Mouse (Mus musculus): Measurements from ENCODE around the gene Igf2. TPM values are rescaled to one million over a fixed set of nuclear protein-coding genes. Genes with fewer than 3 reads are reported as not detected.

The Igf2 gene
- polyA plus RNA-seq, 2 experiments, result 1,504 to 4,240 TPM

- no peaks in the 10 kb centered on the region for H3K9me3 ChIP-seq (ENCODE audit: control insufficient read depth, low read length)
- DNase-seq (ENCODE audit: low spot score) (peak; percentile 87), ATAC-seq (ENCODE audit: low FRiP score, low read depth) (peak; percentile 55)
- TF ChIP-seq POLR2A (IDR thresholded peaks at IDR 0.05; ENCODE audit: borderline replicate concordance, extremely low read depth, insufficient read depth, insufficient read length), result no peak
- peak overlapping the region; percentile 67 for H3K4me2 ChIP-seq (replicated peaks; ENCODE audit: low read depth, low read length, severe bottlenecking)
- peaks cover 70% of the 10 kb centered on the region for H3K27me3 ChIP-seq (ENCODE audit: control insufficient read depth, insufficient read depth, low read length)
- peak overlapping the region; percentile 71 for H3K4me3 ChIP-seq (replicated peaks; ENCODE audit: low read length)
- H3K36me3 ChIP-seq (ENCODE audit: control insufficient read depth, insufficient read depth, low read length), result peaks cover 44% of the 10 kb centered on the region
- peak overlapping the region; percentile 96 for H3K9ac ChIP-seq (ENCODE audit: low read depth, low read length, severe bottlenecking)
- 4% methylated on average over 8 of the region's 9 CpGs for WGBS
- no peaks in the 10 kb centered on the region for H3K4me1 ChIP-seq (ENCODE audit: control insufficient read depth, insufficient read depth, low read length)
- peak overlapping the region; percentile 96 for H3K27ac ChIP-seq (replicated peaks; ENCODE audit: low read depth, low read length)
Measured at GRCm38 (mm10) chr7:142657341-142657791, 9.2 kb downstream of the Igf2 start.

- ATAC-seq (ENCODE audit: low FRiP score, low read depth) (peak; percentile 5; the same call in 1 of the 2 replicates), DNase-seq (ENCODE audit: low spot score) (peak; percentile 77)
- H3K4me3 ChIP-seq (replicated peaks; ENCODE audit: low read length), result peak overlapping the region; percentile 71
- WGBS, result 28% methylated on average over 3 of the region's 4 CpGs
- H3K27me3 ChIP-seq (ENCODE audit: control insufficient read depth, insufficient read depth, low read length), result peaks cover 59% of the 10 kb centered on the region
- peaks cover 57% of the 10 kb centered on the region for H3K36me3 ChIP-seq (ENCODE audit: control insufficient read depth, insufficient read depth, low read length)
- H3K4me2 ChIP-seq (replicated peaks; ENCODE audit: low read depth, low read length, severe bottlenecking), result peak overlapping the region; percentile 67
- H3K9ac ChIP-seq (ENCODE audit: low read depth, low read length, severe bottlenecking), result peak overlapping the region; percentile 96
- no peaks in the 10 kb centered on the region for H3K9me3 ChIP-seq (ENCODE audit: control insufficient read depth, low read length)
- peak overlapping the region; percentile 72; the same call in 1 of the 2 replicates for H3K27ac ChIP-seq (replicated peaks; ENCODE audit: low read depth, low read length)
- no peak for TF ChIP-seq POLR2A (IDR thresholded peaks at IDR 0.05; ENCODE audit: borderline replicate concordance, extremely low read depth, insufficient read depth, insufficient read length)
- H3K4me1 ChIP-seq (ENCODE audit: control insufficient read depth, insufficient read depth, low read length), result no peaks in the 10 kb centered on the region
Measured at GRCm38 (mm10) chr7:142656055-142656454, 10.6 kb downstream of the Igf2 start.

GRCm38 (mm10) chr7:142655633-142656032 lies 11.0 kb downstream of the Igf2 start:
- Histone ChIP-seq H3K9me3 (ENCODE audit: control insufficient read depth, low read length) (no peaks in the 10 kb centered on the region), H3K36me3 (ENCODE audit: control insufficient read depth, insufficient read depth, low read length) (peaks cover 59% of the 10 kb centered on the region), H3K4me1 (ENCODE audit: control insufficient read depth, insufficient read depth, low read length) (no peaks in the 10 kb centered on the region), H3K27me3 (ENCODE audit: control insufficient read depth, insufficient read depth, low read length) (peaks cover 55% of the 10 kb centered on the region), H3K27ac (replicated peaks; ENCODE audit: low read depth, low read length) (0 out of 2 replicates have a peak overlapping the region, but pooled peaks have one; percentile 72), H3K4me2 (replicated peaks; ENCODE audit: low read depth, low read length, severe bottlenecking) (peak overlapping the region; percentile 67), H3K4me3 (replicated peaks; ENCODE audit: low read length) (peak overlapping the region; percentile 71), H3K9ac (ENCODE audit: low read depth, low read length, severe bottlenecking) (peak overlapping the region; percentile 96)
- DNase-seq (ENCODE audit: low spot score), result no peak
- 13% methylated on average over 11 of the region's 11 CpGs for WGBS
- no peak for ATAC-seq (ENCODE audit: low FRiP score, low read depth)
- no peak for TF ChIP-seq POLR2A (IDR thresholded peaks at IDR 0.05; ENCODE audit: borderline replicate concordance, extremely low read depth, insufficient read depth, insufficient read length)

GRCm38 (mm10) chr7:142653726-142654125 lies 12.9 kb downstream of the Igf2 start:
- no peak for ATAC-seq (ENCODE audit: low FRiP score, low read depth)
- TF ChIP-seq POLR2A (IDR thresholded peaks at IDR 0.05; ENCODE audit: borderline replicate concordance, extremely low read depth, insufficient read depth, insufficient read length), result no peak
- Histone ChIP-seq H3K4me3 (replicated peaks; ENCODE audit: low read length) (peak overlapping the region; percentile 71), H3K27ac (replicated peaks; ENCODE audit: low read depth, low read length) (peak overlapping the region; percentile 56), H3K4me2 (replicated peaks; ENCODE audit: low read depth, low read length, severe bottlenecking) (peak overlapping the region; percentile 67), H3K9ac (ENCODE audit: low read depth, low read length, severe bottlenecking) (peak overlapping the region; percentile 96; the same call in 1 of the 2 replicates), H3K36me3 (ENCODE audit: control insufficient read depth, insufficient read depth, low read length) (peaks cover 59% of the 10 kb centered on the region), H3K4me1 (ENCODE audit: control insufficient read depth, insufficient read depth, low read length) (no peaks in the 10 kb centered on the region), H3K27me3 (ENCODE audit: control insufficient read depth, insufficient read depth, low read length) (peaks cover 40% of the 10 kb centered on the region), H3K9me3 (ENCODE audit: control insufficient read depth, low read length) (no peaks in the 10 kb centered on the region)
- 10% methylated on average over 18 of the region's 18 CpGs for WGBS
- no peak for DNase-seq (ENCODE audit: low spot score)

- ATAC-seq (ENCODE audit: low FRiP score, low read depth) (no peak), DNase-seq (ENCODE audit: low spot score) (no peak)
- no peak overlapping the region for H3K27ac ChIP-seq (replicated peaks; ENCODE audit: low read depth, low read length)
- TF ChIP-seq POLR2A (IDR thresholded peaks at IDR 0.05; ENCODE audit: borderline replicate concordance, extremely low read depth, insufficient read depth, insufficient read length), result no peak
- no peaks in the 10 kb centered on the region for H3K27me3 ChIP-seq (ENCODE audit: control insufficient read depth, insufficient read depth, low read length)
- no peak overlapping the region for H3K4me3 ChIP-seq (replicated peaks; ENCODE audit: low read length)
- no peak overlapping the region for H3K9ac ChIP-seq (ENCODE audit: low read depth, low read length, severe bottlenecking)
- no peaks in the 10 kb centered on the region for H3K9me3 ChIP-seq (ENCODE audit: control insufficient read depth, low read length)
- 25% methylated on average over 6 of the region's 6 CpGs for WGBS
- no peak overlapping the region for H3K4me2 ChIP-seq (replicated peaks; ENCODE audit: low read depth, low read length, severe bottlenecking)
- H3K4me1 ChIP-seq (ENCODE audit: control insufficient read depth, insufficient read depth, low read length), result peaks cover 11% of the 10 kb centered on the region; the same call in 1 of the 2 replicates
- H3K36me3 ChIP-seq (ENCODE audit: control insufficient read depth, insufficient read depth, low read length), result peaks cover 8% of the 10 kb centered on the region
Measured at GRCm38 (mm10) chr7:142646676-142647075, 19.9 kb downstream of the Igf2 start.
